Mouse (Mus musculus) central nervous system, embryonic 18 days (tissue): Measurements from ENCODE around the gene Gm21834. TPM values are rescaled to one million over a fixed set of nuclear protein-coding genes. Genes with fewer than 3 reads are reported as not detected.

ENCODE experiments used
- polyA plus RNA-seq: library from polyadenylated mRNA; depleted of rRNA; stranded (reverse); fragments of >200 nt; gene quantifications from 2 replicates; pipeline ENCODE4 v1.2.3, GENCODE M21; 2012; rRNA removed

The Gm21834 gene
- not detected in 2 replicates for polyA plus RNA-seq

GRCm38 (mm10) chr17:57742119-57742518, at the start of gene Gm21834:
TSS of gene Gm21834 (minus strand) at chr17:57742219.

GRCm38 (mm10) chr17:57768622-57769610, 26.9 kb upstream of the Gm21834 start, which contains the start of gene Cntnap5c:
TSS of gene Cntnap5c (plus strand) at chr17:57769570.

Other genes with a start within 250 kb of the Gm21834 start
- not detected in 2 replicates for gene Vmn2r120, start 196.7 kb downstream of the Gm21834 start, polyA plus RNA-seq
- 4.3 and 4.6 TPM in 2 replicates for gene Cntnap5c, start 27.4 kb upstream of the Gm21834 start, polyA plus RNA-seq